Mouse (Mus musculus): Measurements from ENCODE around the gene Ago3. TPM values are rescaled to one million over a fixed set of nuclear protein-coding genes. Genes with fewer than 3 reads are reported as not detected.

Gene Ago3
- polyA plus RNA-seq, 1 experiment from 2014 or later: 2.3 TPM

DNA sequence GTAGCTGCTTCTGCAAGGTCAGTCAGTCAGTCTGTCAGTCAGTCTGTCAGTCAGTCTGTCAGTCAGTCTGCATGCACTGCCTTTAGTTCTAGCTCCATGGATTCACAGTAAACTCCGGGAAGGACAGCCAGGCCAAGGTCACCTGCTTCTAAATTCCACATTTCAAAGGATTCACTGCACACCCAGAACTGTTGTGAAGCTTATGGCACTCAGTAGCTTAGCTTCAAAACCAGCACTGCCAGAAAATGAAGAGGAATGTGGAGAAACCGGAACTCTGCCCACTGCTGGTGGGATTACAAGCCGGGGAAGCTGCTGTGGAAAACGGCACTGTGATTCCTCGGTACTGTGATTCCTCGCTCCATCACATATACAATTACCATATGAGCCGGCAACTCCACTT, 26.1 kb upstream of the Ago3 start:
- in situ Hi-C loops (cut with MboI; ENCODE audit: low pct_unique_long_range_greater_than_20kb): no loop called here
- DNase-seq (ENCODE audit: low read depth, low spot score) (no peak), ATAC-seq (no peak)
- no peak for TF ChIP-seq CTCF (IDR thresholded peaks at IDR 0.05)
- ChIA-PET POLR2A (no interaction called here), CTCF (no interaction called here)
- no peaks in the 10 kb centered on the region for H3K27me3 ChIP-seq

DNA sequence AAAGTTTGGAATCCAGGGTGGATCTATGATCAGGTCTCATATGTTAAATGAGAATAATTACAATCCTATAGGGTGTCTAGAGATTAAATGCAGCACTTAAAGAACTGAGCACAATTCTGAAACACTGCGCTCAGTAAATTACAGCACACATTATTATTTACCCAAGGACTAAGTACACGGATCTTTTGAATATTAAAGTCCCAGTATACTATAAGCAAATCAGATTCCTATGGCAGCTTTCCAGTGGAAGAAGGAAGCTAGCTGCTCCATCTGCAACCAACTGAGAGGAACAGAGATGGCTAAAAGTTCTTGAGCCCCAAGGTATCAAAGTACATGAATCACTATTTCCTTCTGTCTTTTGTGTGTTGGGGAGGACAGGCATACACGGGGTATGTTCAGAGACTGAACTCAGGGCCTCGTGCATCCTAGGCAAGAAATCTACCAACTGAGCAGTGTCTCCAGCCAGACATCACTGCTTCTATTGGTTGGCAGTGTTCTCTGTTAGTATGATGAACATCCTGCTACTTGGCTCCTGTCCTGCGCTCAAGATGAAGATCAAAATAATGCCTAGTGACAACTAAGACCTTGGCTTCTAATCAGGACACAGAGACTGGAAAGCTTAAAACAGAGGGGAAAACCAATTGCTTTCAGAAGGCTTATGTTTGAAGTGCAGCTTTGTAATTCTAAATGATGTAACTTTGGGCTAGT, 25.3 kb upstream of the Ago3 start:
- in situ Hi-C loops (cut with MboI; ENCODE audit: low pct_unique_long_range_greater_than_20kb): no loop called here
- no peak for DNase-seq (ENCODE audit: low read depth, low spot score)
- POLR2A ChIA-PET: no interaction called here
- H3K27me3 ChIP-seq: no peaks in the 10 kb centered on the region
- TF ChIP-seq CTCF (IDR thresholded peaks at IDR 0.05): no peak
- CTCF ChIA-PET: interaction anchor here (0.8 kb wide), 1 partner anchor 13 kb away, joined by 5 read pairs; the partner anchor contains the start of gene Ago1
- ATAC-seq: no peak

DNA sequence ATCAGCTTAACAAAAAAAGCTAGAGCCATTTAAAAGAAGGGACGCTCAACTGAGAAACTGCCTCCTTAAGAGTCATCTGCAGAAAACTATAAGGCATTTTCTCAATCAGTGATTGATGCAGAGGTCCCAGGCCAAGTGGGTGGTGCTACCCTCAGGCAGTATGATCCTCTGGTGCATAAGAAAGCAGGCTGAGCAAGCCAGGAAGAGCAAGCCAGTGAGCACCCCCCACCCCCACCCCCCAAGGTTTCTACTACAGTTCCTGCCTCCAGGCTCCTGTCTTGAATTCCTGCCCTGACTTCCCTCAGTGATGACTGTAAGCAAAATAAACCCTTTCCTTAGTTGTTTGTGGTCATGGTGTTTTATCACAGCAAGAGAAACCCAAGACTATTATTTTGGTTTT, 20.9 kb upstream of the Ago3 start:
- ChIA-PET POLR2A (no interaction called here), CTCF (no interaction called here)
- no peaks in the 10 kb centered on the region for H3K27me3 ChIP-seq
- in situ Hi-C loops (cut with MboI; ENCODE audit: low pct_unique_long_range_greater_than_20kb): no loop called here
- no peak for DNase-seq (ENCODE audit: low read depth, low spot score)
- ATAC-seq: no peak
- TF ChIP-seq CTCF (IDR thresholded peaks at IDR 0.05): no peak

DNA sequence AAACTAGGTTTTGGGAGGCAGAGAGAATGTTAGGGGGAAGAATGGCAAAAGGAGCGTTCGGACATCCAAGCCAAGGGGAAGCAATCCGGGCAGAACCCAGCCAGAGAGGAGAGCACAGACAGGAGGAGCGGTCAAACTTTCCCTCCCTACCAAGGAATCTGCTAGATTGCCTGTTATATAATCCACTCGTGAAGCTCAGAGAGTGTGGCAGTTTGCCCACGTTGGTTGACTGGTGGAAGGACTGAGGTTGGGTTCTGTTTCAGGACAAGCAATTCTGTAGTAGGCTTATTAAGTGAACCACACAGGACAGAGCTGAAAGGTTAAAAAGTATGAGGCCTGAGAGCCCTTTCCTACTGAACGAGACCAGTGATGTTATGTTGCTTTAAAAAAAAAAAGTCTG, 17.8 kb upstream of the Ago3 start:
- in situ Hi-C loops (cut with MboI; ENCODE audit: low pct_unique_long_range_greater_than_20kb): no loop called here
- POLR2A ChIA-PET: no interaction called here
- TF ChIP-seq CTCF (IDR thresholded peaks at IDR 0.05): no peak
- no peak for DNase-seq (ENCODE audit: low read depth, low spot score)
- no peak for ATAC-seq
- H3K27me3 ChIP-seq: no peaks in the 10 kb centered on the region
- CTCF ChIA-PET: no interaction called here

DNA sequence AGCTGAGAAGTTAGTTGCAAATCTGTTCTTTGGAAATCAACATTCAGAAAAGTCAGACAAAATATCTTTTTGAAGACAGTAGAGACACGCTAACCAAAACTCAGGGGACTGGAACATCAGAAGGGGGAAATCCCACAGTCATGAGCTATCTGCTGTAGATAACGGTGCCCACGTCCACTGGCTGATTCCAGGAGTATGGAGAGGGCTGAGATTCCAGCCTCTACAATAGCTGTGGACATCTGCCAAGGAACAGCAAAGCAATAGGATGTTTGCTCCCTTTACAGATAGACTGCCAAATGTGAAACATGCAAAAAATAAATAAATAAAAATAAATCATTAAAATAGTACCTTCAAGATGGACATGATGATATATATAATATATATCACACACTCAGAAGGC, 15.2 kb upstream of the Ago3 start:
- DNase-seq (ENCODE audit: low read depth, low spot score) (no peak), ATAC-seq (no peak)
- CTCF ChIA-PET: interaction anchor here (1.1 kb wide), 1 partner anchor 10 kb away, joined by 3 read pairs; no protein-coding TSS in a partner anchor
- no peaks in the 10 kb centered on the region for H3K27me3 ChIP-seq
- POLR2A ChIA-PET: no interaction called here
- in situ Hi-C loops (cut with MboI; ENCODE audit: low pct_unique_long_range_greater_than_20kb): no loop called here
- no peak for TF ChIP-seq CTCF (IDR thresholded peaks at IDR 0.05)

DNA sequence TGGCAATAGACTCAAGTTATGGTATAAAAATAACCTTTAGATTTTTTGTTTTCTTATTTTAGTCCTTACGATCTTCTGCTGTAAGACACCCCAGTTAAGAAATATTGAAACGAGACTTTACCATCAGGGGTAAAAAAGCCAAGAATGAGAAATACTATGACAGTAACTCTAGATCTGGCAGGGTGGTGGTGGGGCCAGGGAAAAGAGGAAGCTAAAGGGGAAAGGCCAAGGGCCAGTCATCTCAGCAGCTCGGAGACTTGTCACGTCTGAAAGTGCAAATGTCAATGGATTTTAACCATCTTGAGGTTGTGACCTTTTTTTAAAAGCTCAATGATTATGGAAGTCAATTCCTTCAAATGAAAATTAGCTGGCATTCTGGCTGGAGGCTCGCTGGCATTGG, 8.9 kb upstream of the Ago3 start:
- ChIA-PET POLR2A (no interaction called here), CTCF (interaction anchor here (1.5 to 2.0 kb wide), 2 partner anchors 9 to 469 kb away, joined by 3 to 8 read pairs; partner anchors contain the start of gene Ago3)
- no peaks in the 10 kb centered on the region for H3K27me3 ChIP-seq
- TF ChIP-seq CTCF (IDR thresholded peaks at IDR 0.05): no peak
- ATAC-seq (no peak), DNase-seq (ENCODE audit: low read depth, low spot score) (no peak)
- in situ Hi-C loops (cut with MboI; ENCODE audit: low pct_unique_long_range_greater_than_20kb): no loop called here

DNA sequence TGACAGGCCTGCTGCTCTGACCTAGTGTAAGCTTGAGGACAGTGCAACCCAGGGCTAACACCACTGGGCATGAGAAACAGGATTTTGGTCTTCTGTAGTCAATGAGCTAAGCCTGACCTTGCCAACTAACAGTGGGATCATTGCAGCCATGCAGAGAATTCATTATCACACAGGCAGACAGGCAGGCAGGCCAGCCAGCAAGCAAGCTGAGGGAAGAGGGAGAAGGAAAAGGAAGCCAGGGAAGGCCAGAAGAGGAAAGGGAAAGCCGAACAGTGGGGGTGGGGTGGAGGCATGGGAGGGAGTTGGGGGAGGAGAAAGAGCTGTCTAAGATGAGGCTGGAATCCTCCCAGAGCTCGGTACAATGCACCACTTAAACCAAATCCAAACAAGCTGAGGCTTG, 6.9 kb upstream of the Ago3 start:
- no peak for TF ChIP-seq CTCF (IDR thresholded peaks at IDR 0.05)
- no peak for ATAC-seq
- POLR2A ChIA-PET: no interaction called here
- in situ Hi-C loops (cut with MboI; ENCODE audit: low pct_unique_long_range_greater_than_20kb): no loop called here
- no peaks in the 10 kb centered on the region for H3K27me3 ChIP-seq
- CTCF ChIA-PET: no interaction called here
- DNase-seq (ENCODE audit: low read depth, low spot score): no peak

DNA sequence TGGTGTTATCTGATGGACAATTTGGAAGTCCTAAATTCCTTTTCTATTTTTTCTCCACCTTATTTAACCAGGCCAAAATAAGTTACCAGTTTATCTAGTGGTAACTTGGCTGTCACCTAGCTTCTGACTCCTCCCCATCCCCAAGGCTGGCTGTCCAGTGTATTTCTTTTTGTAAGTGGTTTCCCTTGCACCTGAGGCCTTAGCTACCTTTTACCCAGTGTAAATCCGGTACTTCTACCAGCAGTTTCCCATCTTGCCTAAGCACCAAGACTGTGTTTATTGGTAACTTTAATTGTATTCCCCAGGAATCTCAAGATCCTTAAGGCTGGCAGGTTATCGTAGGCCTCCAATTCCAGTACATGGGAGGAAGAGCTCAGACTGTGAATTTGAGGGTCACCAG, 4.7 kb upstream of the Ago3 start:
- H3K27me3 ChIP-seq: no peaks in the 10 kb centered on the region
- no peak for DNase-seq (ENCODE audit: low read depth, low spot score)
- in situ Hi-C loops (cut with MboI; ENCODE audit: low pct_unique_long_range_greater_than_20kb): no loop called here
- ChIA-PET POLR2A (no interaction called here), CTCF (interaction anchor here (1.1 kb wide), 1 partner anchor 11 kb away, joined by 3 read pairs; no protein-coding TSS in a partner anchor)
- no peak for ATAC-seq
- TF ChIP-seq CTCF (IDR thresholded peaks at IDR 0.05): no peak

DNA sequence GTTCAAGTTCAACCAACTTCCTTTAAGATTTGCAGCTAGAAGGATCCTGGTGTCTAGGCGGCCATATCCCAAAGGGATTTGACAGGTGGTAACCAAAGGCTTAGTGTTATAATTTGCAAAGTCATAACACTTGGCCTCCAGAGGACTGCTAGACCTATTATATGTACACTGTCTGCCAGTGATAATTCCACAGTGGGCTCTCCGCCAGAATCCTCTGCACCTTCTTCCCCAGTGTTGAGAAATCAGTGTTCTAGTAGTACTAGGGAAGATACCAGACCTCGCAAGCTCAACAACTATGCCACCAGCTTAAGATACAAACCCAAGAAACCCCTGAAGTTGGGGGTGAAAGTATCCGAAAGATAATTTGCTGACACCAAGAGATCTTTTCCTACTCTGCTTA, 3.8 kb upstream of the Ago3 start:
- CTCF ChIA-PET: no interaction called here
- POLR2A ChIA-PET: interaction anchor here (0.6 kb wide), 1 partner anchor 187 kb away, joined by 3 read pairs; no protein-coding TSS in a partner anchor
- TF ChIP-seq CTCF (IDR thresholded peaks at IDR 0.05): no peak
- ATAC-seq (no peak), DNase-seq (ENCODE audit: low read depth, low spot score) (no peak)
- in situ Hi-C loops (cut with MboI; ENCODE audit: low pct_unique_long_range_greater_than_20kb): no loop called here
- no peaks in the 10 kb centered on the region for H3K27me3 ChIP-seq

DNA sequence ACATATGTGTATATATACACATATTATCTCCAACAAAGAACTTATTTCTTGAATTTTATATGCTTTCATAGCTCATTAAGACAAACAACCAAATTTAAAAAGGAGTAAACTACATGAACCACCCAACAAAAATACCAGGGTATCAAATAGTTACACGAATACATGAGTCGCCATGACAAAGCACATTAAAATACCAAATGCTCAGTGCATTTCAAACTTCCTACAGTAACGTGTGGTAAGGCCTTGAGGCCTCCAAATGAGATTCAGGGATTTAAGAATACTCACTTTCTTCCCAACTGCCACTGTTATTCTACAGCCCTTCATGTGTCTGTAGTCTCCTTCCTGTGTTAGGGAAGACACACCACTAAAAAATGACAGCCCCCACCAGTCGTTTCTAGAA, 2.4 kb upstream of the Ago3 start:
- ChIA-PET POLR2A (no interaction called here), CTCF (no interaction called here)
- DNase-seq (ENCODE audit: low read depth, low spot score): no peak
- in situ Hi-C loops (cut with MboI; ENCODE audit: low pct_unique_long_range_greater_than_20kb): no loop called here
- TF ChIP-seq CTCF (IDR thresholded peaks at IDR 0.05): no peak
- H3K27me3 ChIP-seq: no peaks in the 10 kb centered on the region
- ATAC-seq: no peak

DNA sequence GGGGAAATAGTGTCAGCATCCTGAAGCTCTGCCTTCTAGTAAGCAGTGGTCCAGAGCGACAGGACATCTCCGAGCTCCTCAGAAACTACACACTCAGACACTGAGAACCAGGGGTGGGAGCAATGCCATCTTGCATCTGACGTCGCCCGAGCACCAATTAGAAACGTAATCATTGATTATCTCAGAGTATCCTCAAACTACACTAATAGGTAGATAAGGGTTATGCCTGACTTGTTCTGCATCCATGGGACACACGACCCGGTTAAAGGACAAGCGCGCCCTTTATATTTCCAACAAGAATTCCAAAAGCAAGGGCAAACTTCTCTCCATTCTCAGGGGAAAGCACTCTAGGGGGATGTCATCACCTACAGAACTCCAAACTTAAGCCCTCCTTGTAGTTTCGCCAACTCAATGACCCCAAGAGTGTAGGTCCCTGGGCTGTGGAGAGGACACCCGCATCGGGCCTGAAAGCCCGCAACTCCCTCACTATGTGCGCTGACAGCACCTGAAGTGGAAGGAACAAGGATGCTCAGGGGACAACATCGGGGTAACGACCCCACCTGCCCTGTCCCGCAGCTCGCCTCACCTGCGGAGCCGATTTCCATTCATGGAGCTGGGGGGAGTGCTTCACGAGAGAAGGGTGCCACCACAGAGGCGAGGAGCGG, 542 bp downstream of the Ago3 start:
- H3K27me3 ChIP-seq: no peaks in the 10 kb centered on the region
- CTCF ChIA-PET: interaction anchor here (1.4 to 2.8 kb wide), 2 partner anchors 10 to 11 kb away, joined by 3 to 8 read pairs; no protein-coding TSS in a partner anchor
- no peak for TF ChIP-seq CTCF (IDR thresholded peaks at IDR 0.05)
- ATAC-seq: no peak
- POLR2A ChIA-PET: no interaction called here
- no peak for DNase-seq (ENCODE audit: low read depth, low spot score)
- in situ Hi-C loops (cut with MboI; ENCODE audit: low pct_unique_long_range_greater_than_20kb): no loop called here
